ENCODE assay signal across 8 mouse cellular contexts in genomic region chr2:11502255-11502765, GRCm38 (mm10). TPM values are rescaled to one million over a fixed set of nuclear protein-coding genes. Genes with fewer than 3 reads are reported as not detected.
A peak's percentile ranks its signal among the peaks of the same experiment; 100 is the strongest.
DNase-seq lines count a peak whose midpoint lies in the region; ATAC-seq and TF ChIP-seq lines count a peak whose summit lies in the region.

No protein-coding gene starts in this region.

- no peak for DNase-seq in heart, postnatal 25 days (ENCODE audit: low spot score)
- DNase-seq in forebrain, embryonic 14.5 days (ENCODE audit: low spot score) = peak; percentile 37
- DNase-seq in liver, postnatal 0 days = no peak
- no peak for DNase-seq in B cell, adult 2 months
- DNase-seq in cerebellum, postnatal 10 days = no peak

- H3K9ac ChIP-seq in heart, embryonic 14.5 days (ENCODE audit: low read length) = peak overlapping the region; percentile 86
- peak overlapping the region; percentile 60; the same call in 1 of the 2 replicates for H3K9ac ChIP-seq in ES-Bruce4 (ENCODE audit: low read depth, poor library complexity, severe bottlenecking)
- peak overlapping the region; percentile 84 for H3K9ac ChIP-seq in forebrain, embryonic 14.5 days (ENCODE audit: low read length)
- peak overlapping the region; percentile 65 for H3K9ac ChIP-seq in liver, postnatal 0 days (replicated peaks)

- H3K27ac ChIP-seq in heart, embryonic 14.5 days (replicated peaks in 1 of 2; ENCODE audit: control insufficient read depth in 1 of 2, insufficient read depth in 1 of 2, low read depth in 2 of 2, low read length in 2 of 2) = peak overlapping the region; percentile 86 to 95
- H3K27ac ChIP-seq in ES-Bruce4 (ENCODE audit: insufficient read depth, low read length) = no peak overlapping the region
- peak overlapping the region; percentile 93; the same call in 1 of the 2 replicates for H3K27ac ChIP-seq in forebrain, embryonic 14.5 days (ENCODE audit: low read depth, low read length)
- H3K27ac ChIP-seq in liver, postnatal 0 days (ENCODE audit: low read depth) = no peak overlapping the region

- TF ChIP-seq CTCF in ES-Bruce4 (IDR thresholded peaks at IDR 0.05; ENCODE audit: low read depth, low read length) = no peak
- no peak for TF ChIP-seq CTCF in liver, postnatal 0 days (IDR thresholded peaks at IDR 0.05; ENCODE audit: low read depth)

- H3K27me3 ChIP-seq in heart, embryonic 14.5 days (ENCODE audit: control insufficient read depth, insufficient read depth, low read length) = no peaks in the 10 kb centered on the region
- H3K27me3 ChIP-seq in ES-Bruce4 (ENCODE audit: control insufficient read depth, insufficient read depth, low read length, poor library complexity, severe bottlenecking) = no peaks in the 10 kb centered on the region
- no peaks in the 10 kb centered on the region; the same call in 1 of the 2 replicates for H3K27me3 ChIP-seq in forebrain, embryonic 14.5 days (replicated peaks; ENCODE audit: control insufficient read depth, insufficient read depth, low read length)
- no peaks in the 10 kb centered on the region for H3K27me3 ChIP-seq in liver, postnatal 0 days (ENCODE audit: insufficient read depth, low read length)

- H3K4me3 ChIP-seq in heart, embryonic 14.5 days (ENCODE audit: control insufficient read depth in 1 of 2, insufficient read depth in 1 of 2, low read depth in 1 of 2, low read length in 2 of 2) = peak overlapping the region; percentile 69 to 81
- H3K4me3 ChIP-seq in ES-Bruce4 (ENCODE audit: low read depth, low read length) = peak overlapping the region; percentile 83
- peak overlapping the region; percentile 64 for H3K4me3 ChIP-seq in forebrain, embryonic 14.5 days (ENCODE audit: low read depth, low read length)
- peak overlapping the region; percentile 58 for H3K4me3 ChIP-seq in liver, postnatal 0 days (ENCODE audit: low read depth, low read length)

- no peaks in the 10 kb centered on the region for H3K9me3 ChIP-seq in heart, embryonic 14.5 days (ENCODE audit: control insufficient read depth, low read length)
- H3K9me3 ChIP-seq in ES-Bruce4 (replicated peaks; ENCODE audit: control insufficient read depth, insufficient read depth, low read length, poor library complexity, severe bottlenecking) = no peaks in the 10 kb centered on the region
- H3K9me3 ChIP-seq in forebrain, embryonic 14.5 days (replicated peaks; ENCODE audit: control insufficient read depth, low read length) = no peaks in the 10 kb centered on the region
- no peaks in the 10 kb centered on the region for H3K9me3 ChIP-seq in liver, postnatal 0 days (ENCODE audit: low read length)

- peak overlapping the region; percentile 72 for H3K4me2 ChIP-seq in heart, embryonic 14.5 days (ENCODE audit: low read length)
- H3K4me2 ChIP-seq in forebrain, embryonic 14.5 days (ENCODE audit: low read length) = peak overlapping the region; percentile 89
- H3K4me2 ChIP-seq in liver, postnatal 0 days (ENCODE audit: low read depth, low read length) = peak overlapping the region; percentile 90

- H3K36me3 ChIP-seq in heart, embryonic 14.5 days (ENCODE audit: control insufficient read depth, insufficient read depth, low read length) = peaks cover 20% of the 10 kb centered on the region
- H3K36me3 ChIP-seq in ES-Bruce4 (ENCODE audit: control insufficient read depth, insufficient read depth, low read length, poor library complexity, severe bottlenecking) = no peaks in the 10 kb centered on the region
- 0 out of 2 replicates have a peak, but pooled peaks cover 6% of the 10 kb centered on the region for H3K36me3 ChIP-seq in forebrain, embryonic 14.5 days (ENCODE audit: control insufficient read depth, insufficient read depth, low read length)
- peaks cover 13% of the 10 kb centered on the region for H3K36me3 ChIP-seq in liver, postnatal 0 days (replicated peaks; ENCODE audit: insufficient read depth, low read length)

- 0 out of 2 replicates have a peak, but pooled peaks have one; percentile 11 for ATAC-seq in heart, embryonic 14.5 days (ENCODE audit: insufficient number of reproducible peaks, insufficient read depth, low FRiP score, low read depth)
- ATAC-seq in forebrain, embryonic 14.5 days = peak; percentile 21
- no peak for ATAC-seq in liver, postnatal 0 days
- no peak; the same call in 1 of the 2 replicates for ATAC-seq in megakaryocyte-erythroid progenitor cell, adult 5-6 weeks (replicated peaks; ENCODE audit: low FRiP score, low TSS enrichment, poor library complexity, severe bottlenecking)

- WGBS in heart, embryonic 14.5 days = under 1% methylated on average over 15 of the region's 15 CpGs
- under 1% methylated on average over 15 of the region's 15 CpGs for WGBS in forebrain, embryonic 14.5 days
- WGBS in liver, postnatal 0 days (ENCODE audit: insufficient replicate concordance) = 4% methylated on average over 15 of the region's 15 CpGs

- intact Hi-C loops in heart, postnatal 25 days (cut with DNase I) = loop anchor here (2.0 kb wide), 1 partner anchor 40 kb away; no protein-coding TSS in a partner anchor

- H3K4me1 ChIP-seq in heart, embryonic 14.5 days (ENCODE audit: control insufficient read depth in 2 of 2, insufficient read depth in 2 of 2, low read length in 2 of 2) = peaks cover 7 to 17% of the 10 kb centered on the region in 2 experiments
- H3K4me1 ChIP-seq in ES-Bruce4 (ENCODE audit: control insufficient read depth, insufficient read depth, low read length) = no peaks in the 10 kb centered on the region
- peaks cover 9% of the 10 kb centered on the region; the same call in 1 of the 2 replicates for H3K4me1 ChIP-seq in forebrain, embryonic 14.5 days (ENCODE audit: control insufficient read depth, insufficient read depth, low read length)
- H3K4me1 ChIP-seq in liver, postnatal 0 days (ENCODE audit: insufficient read depth) = peaks cover 19% of the 10 kb centered on the region

- TF ChIP-seq EP300 in ES-Bruce4 (IDR thresholded peaks at IDR 0.05; ENCODE audit: insufficient read depth, low read depth, low read length) = no peak
- no peak for TF ChIP-seq EP300 in liver, postnatal 0 days (IDR thresholded peaks at IDR 0.05; ENCODE audit: low read depth)

- TF ChIP-seq POLR2A in ES-Bruce4 (IDR thresholded peaks at IDR 0.05; ENCODE audit: insufficient read depth, low read length) = no peak

RNA-seq across cellular contexts. Expression of gene Pfkfb3, which starts 51.6 kb away (rescaled TPM):
- polyA plus RNA-seq in heart, embryonic 14.5 days (2014; fragmentation: Nextera tagmentation; extraction: Ambion mirVana) = 9.2 and 11.6 TPM in 2 replicates
- total RNA-seq in heart, postnatal 25 days (2021) = 10 to 100 TPM in 1 of 2 experiments, 1 to 10 TPM in 1; 7.8 to 10.4 TPM
- 73.8 and 74.9 TPM in 2 replicates for polyA plus RNA-seq in ES-Bruce4 (2011; ENCODE audit: insufficient read depth, insufficient read length, low read depth, missing spikeins)
- 19.8 and 23.5 TPM in 2 replicates for polyA plus RNA-seq in forebrain, embryonic 14.5 days (2014; fragmentation: Nextera tagmentation; extraction: Ambion mirVana)
- polyA plus RNA-seq in liver, postnatal 0 days (2015; fragmentation: Nextera tagmentation; extraction: Ambion mirVana) = 3.0 and 3.3 TPM in 2 replicates
- 5.4 and 7.9 TPM in 2 replicates for total RNA-seq in megakaryocyte-erythroid progenitor cell, adult 5-6 weeks (2014; fragmentation: Nextera tagmentation)
- total RNA-seq in megakaryocyte-erythroid progenitor cell, adult 5-6 weeks (2017) = 6.2 and 12.1 TPM in 2 replicates

Comparison
In these comparisons a context has a peak if more than half of its experiments do, and no peak if none do; other contexts are left out.
1. ATAC-seq: peak in heart, embryonic 14.5 days (single experiment) and forebrain, embryonic 14.5 days (single experiment); none in liver, postnatal 0 days (single experiment) and megakaryocyte-erythroid progenitor cell, adult 5-6 weeks (single experiment).
2. H3K27ac ChIP-seq: peak in heart, embryonic 14.5 days (2 of 2) and forebrain, embryonic 14.5 days (single experiment); none in ES-Bruce4 (single experiment) and liver, postnatal 0 days (single experiment).
3. Peak in every context shown above with its lines, with median percentiles within 50 percentile points of each other: H3K4me2 ChIP-seq, H3K4me3 ChIP-seq and H3K9ac ChIP-seq.